Mouse (Mus musculus) testis, adult 2 months (tissue): Measurements from ENCODE around the gene Fbxl21.

Experiments used
- CTCF ChIP-seq: fragments of 200-500 bp; IDR thresholded peaks from 2 replicates; pipeline ENCODE4 v1.5.1; 2012; ENCODE audit warnings: low read depth, mild to moderate bottlenecking, inconsistent platforms, low read length, moderate library complexity; ENCODE audit not compliant: control insufficient read depth, insufficient read depth, insufficient replicate concordance
- POLR2A ChIP-seq: fragments of 200-500 bp; IDR thresholded peaks from 2 replicates; pipeline ENCODE4 v1.6.1; 2012; ENCODE audit warnings: low read depth, mild to moderate bottlenecking, inconsistent platforms, low read length, moderate library complexity; ENCODE audit not compliant: control insufficient read depth

DNA sequence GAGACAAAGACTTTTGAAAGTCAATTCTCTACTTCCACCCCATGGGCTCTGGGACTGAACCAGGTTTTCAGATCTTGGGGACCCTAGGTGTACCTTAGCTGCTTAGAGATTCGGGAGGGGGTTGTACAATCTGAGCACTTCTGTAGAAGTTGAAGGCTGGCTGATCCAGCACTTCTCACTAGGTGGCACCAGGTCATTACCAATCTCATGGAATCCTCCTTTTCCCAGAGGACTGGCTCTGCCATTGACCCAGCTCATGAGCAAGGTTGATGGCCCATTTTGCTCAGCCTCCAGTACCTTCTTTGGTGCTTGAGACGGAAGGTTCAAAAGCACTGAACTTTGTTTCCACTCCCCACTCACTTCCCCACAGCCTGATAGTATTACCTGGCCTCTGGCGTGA is 22.1 kb upstream of the Fbxl21 start:
- TF ChIP-seq POLR2A (no peak), CTCF (peak; percentile 20; the same call in 1 of the 2 replicates)
